Mouse (Mus musculus): ENCODE data around the gene Pih1d1. TPM values are rescaled to one million over a fixed set of nuclear protein-coding genes. Genes with fewer than 3 reads are reported as not detected.
A peak's percentile ranks its signal among the peaks of the same experiment; 100 is the strongest.

Pih1d1 gene
- polyA plus RNA-seq, 1 experiment from 2014 or later = 80.3 TPM

DNA sequence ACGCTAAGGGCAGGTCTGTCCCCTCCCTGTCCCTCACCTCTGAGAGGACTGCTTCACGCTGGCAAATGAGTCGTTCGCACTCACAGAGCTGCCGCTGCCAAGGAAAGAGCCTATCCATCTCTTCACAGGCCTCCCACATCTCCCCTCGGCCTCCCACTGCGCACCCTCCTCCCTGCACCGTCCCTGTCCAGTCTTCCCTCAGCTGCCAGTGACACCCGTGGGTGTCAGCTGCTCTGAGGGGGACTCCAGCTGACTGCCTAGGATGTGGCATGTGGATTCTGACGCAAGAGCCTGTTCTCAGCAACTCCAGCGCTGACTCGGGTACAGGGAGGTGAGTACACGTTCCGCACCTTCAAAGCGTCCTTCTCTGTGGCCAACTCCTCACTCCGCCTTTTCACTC, 35.5 kb downstream of the Pih1d1 start:
- no peak overlapping the region for H3K9ac ChIP-seq
- no peaks in the 10 kb centered on the region for H3K9me3 ChIP-seq
- peaks cover 44% of the 10 kb centered on the region for H3K27me3 ChIP-seq (replicated peaks)
- H3K4me2 ChIP-seq = no peak overlapping the region
- H3K4me1 ChIP-seq = 0 out of 2 replicates have a peak, but pooled peaks cover 7% of the 10 kb centered on the region
- ATAC-seq (ENCODE audit: insufficient read depth, low FRiP score, low read depth) = no peak
- no peak overlapping the region for H3K4me3 ChIP-seq (replicated peaks)
- H3K27ac ChIP-seq = no peak overlapping the region
- WGBS = 47% methylated on average over 16 of the region's 16 CpGs
- no peaks in the 10 kb centered on the region for H3K36me3 ChIP-seq

DNA sequence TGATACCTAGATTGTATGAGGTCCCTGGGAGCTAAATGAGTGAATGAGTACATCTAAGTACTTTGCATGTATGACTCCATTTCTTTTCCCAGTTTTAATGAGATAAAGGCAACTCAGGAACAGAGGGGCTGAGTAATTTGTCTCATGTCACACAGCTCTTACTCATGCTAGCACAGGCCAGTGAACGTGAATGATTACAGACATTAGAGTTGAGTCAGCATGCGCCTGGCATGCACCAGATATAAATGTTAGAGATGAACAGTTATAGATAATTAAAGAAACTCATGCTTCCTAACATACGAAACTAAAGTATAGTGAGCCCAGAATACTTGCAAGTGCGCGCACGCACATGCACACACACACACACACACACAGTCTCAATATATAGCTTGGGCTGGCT, 36.1 kb downstream of the Pih1d1 start:
- H3K36me3 ChIP-seq = no peaks in the 10 kb centered on the region
- no peak for ATAC-seq (ENCODE audit: insufficient read depth, low FRiP score, low read depth)
- 0 out of 2 replicates have a peak, but pooled peaks cover 7% of the 10 kb centered on the region for H3K4me1 ChIP-seq
- H3K27me3 ChIP-seq (replicated peaks) = peaks cover 38% of the 10 kb centered on the region
- H3K4me2 ChIP-seq = no peak overlapping the region
- no peak overlapping the region for H3K27ac ChIP-seq
- no peaks in the 10 kb centered on the region for H3K9me3 ChIP-seq
- no peak overlapping the region for H3K4me3 ChIP-seq (replicated peaks)
- no peak overlapping the region for H3K9ac ChIP-seq
- 88% methylated on average over 6 of the region's 6 CpGs for WGBS

DNA sequence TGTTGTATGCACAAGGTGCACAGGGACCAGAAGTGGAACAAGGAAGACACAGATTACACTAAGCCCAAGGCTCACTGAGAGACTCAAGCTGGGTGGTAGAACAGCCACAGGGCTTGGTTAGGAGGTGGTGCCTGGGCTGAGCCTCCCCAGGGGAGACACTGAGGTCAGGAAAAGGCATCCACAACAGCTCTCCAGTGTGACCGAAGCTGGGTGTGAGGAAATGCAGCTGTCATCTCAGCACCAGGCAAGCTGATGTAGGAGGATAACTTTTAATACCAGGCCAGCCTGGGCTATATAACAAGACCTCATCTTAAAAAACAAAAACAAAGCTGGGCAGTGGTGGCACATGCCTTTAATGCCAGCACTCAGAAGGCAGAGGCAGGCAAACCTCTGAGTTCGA, 37.1 kb downstream of the Pih1d1 start:
- no peak overlapping the region for H3K27ac ChIP-seq
- H3K4me2 ChIP-seq = no peak overlapping the region
- H3K36me3 ChIP-seq = no peaks in the 10 kb centered on the region
- no peak for ATAC-seq (ENCODE audit: insufficient read depth, low FRiP score, low read depth)
- H3K9ac ChIP-seq = no peak overlapping the region
- H3K4me3 ChIP-seq (replicated peaks) = no peak overlapping the region
- 55% methylated on average over 2 of the region's 2 CpGs for WGBS
- peaks cover 29% of the 10 kb centered on the region for H3K27me3 ChIP-seq (replicated peaks)
- 0 out of 2 replicates have a peak, but pooled peaks cover 7% of the 10 kb centered on the region for H3K4me1 ChIP-seq
- H3K9me3 ChIP-seq = no peaks in the 10 kb centered on the region

DNA sequence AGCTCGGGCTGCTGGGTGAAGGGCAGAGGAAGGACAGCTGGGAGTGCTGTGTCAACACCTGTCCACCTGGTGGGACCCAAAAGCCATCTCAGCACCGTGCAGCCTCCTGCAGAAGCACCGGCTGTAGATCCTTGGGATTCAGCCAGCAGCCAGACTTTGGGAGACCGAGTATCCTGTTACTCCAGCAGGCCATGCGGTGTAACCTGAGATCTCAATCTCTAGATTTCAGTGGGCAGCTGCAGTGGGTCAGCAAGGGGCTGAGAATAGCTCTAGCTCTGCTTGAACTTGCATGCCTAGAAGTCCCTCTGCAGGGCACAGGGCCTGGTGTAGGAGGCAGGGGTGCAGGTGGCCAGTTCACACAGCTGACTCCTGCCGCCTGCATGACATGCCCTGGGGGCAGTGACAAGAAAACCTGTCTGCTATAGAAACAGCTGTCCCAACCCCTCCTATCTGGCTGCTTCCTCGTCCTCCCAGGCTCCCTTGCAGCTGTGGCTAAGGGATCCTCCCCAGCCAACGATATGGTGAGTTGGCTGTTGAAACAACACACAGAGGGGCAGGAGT, 37.8 kb downstream of the Pih1d1 start:
- 7% methylated on average over 8 of the region's 8 CpGs for WGBS
- H3K9ac ChIP-seq = no peak overlapping the region
- no peaks in the 10 kb centered on the region for H3K9me3 ChIP-seq
- H3K36me3 ChIP-seq = no peaks in the 10 kb centered on the region
- H3K4me1 ChIP-seq = 0 out of 2 replicates have a peak, but pooled peaks cover 7% of the 10 kb centered on the region
- peaks cover 23% of the 10 kb centered on the region for H3K27me3 ChIP-seq (replicated peaks)
- peak; percentile 16; the same call in 1 of the 2 replicates for ATAC-seq (ENCODE audit: insufficient read depth, low FRiP score, low read depth)
- H3K27ac ChIP-seq = 0 out of 2 replicates have a peak overlapping the region, but pooled peaks have one; percentile 21
- H3K4me3 ChIP-seq (replicated peaks) = no peak overlapping the region
- H3K4me2 ChIP-seq = no peak overlapping the region

DNA sequence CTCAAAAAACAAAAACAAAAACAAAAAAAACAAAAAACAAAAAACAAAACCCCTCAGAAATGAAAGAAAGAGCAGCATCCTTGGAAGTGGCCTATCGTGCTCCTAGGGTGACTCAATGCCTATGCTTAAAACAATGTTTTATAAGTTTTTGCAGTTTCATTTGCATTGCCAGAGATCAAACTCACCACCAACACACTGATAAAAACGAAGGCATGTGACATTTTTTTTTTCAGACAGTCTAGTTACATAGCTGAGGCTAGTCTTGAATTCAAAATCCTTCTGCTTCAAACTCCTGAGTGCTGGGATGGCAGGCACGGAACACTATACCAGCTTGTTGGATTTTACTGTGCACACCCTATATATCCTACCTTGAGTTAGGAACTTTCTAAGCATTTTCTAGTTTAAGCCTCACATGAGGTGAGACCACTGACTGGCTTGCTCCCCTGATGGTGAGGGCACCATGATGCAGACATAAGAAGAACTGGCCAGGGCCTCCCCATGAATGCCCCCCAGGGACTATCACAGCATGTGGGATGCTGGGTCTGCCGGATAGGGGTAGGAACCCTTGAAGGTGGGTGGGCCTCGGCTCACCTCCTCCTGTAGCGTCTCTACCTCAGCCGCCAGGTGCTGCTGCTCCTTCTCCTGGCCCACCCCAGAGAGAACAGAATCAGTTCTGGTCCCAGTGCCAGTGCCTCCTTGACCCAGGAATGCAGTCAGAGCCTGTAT, 38.6 kb downstream of the Pih1d1 start:
- no peak for ATAC-seq (ENCODE audit: insufficient read depth, low FRiP score, low read depth)
- Histone ChIP-seq H3K9me3 (no peaks in the 10 kb centered on the region), H3K4me1 (0 out of 2 replicates have a peak, but pooled peaks cover 7% of the 10 kb centered on the region), H3K27me3 (replicated peaks) (peaks cover 23% of the 10 kb centered on the region), H3K4me3 (replicated peaks) (no peak overlapping the region), H3K27ac (no peak overlapping the region), H3K9ac (no peak overlapping the region), H3K36me3 (no peaks in the 10 kb centered on the region), H3K4me2 (no peak overlapping the region)
- 85% methylated on average over 7 of the region's 7 CpGs for WGBS

DNA sequence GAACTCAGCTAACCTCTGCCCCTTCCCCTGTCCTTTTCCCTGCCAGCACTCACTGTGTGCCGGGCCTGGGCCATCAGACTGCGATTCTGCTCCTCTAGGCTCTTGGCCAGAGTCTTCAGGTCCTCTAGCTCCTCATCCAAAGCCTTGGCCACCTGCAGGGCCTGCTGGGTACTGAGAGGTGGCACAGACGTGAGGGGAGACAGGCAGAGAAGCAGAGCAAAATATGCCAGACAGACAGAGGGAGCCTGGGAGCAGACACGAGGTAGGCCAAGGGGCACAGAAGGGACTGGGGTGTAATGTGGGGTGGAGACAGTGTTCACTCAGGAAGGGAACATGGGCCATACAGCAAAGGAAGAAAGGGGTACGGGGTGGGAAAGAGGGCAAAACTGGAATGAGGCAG, 39.3 kb downstream of the Pih1d1 start:
- WGBS = 74% methylated on average over 5 of the region's 5 CpGs
- Histone ChIP-seq H3K4me2 (no peak overlapping the region), H3K36me3 (no peaks in the 10 kb centered on the region), H3K27ac (no peak overlapping the region), H3K9me3 (no peaks in the 10 kb centered on the region), H3K9ac (no peak overlapping the region), H3K4me1 (0 out of 2 replicates have a peak, but pooled peaks cover 7% of the 10 kb centered on the region), H3K4me3 (replicated peaks) (no peak overlapping the region), H3K27me3 (replicated peaks) (peaks cover 21% of the 10 kb centered on the region)
- no peak for ATAC-seq (ENCODE audit: insufficient read depth, low FRiP score, low read depth)

DNA sequence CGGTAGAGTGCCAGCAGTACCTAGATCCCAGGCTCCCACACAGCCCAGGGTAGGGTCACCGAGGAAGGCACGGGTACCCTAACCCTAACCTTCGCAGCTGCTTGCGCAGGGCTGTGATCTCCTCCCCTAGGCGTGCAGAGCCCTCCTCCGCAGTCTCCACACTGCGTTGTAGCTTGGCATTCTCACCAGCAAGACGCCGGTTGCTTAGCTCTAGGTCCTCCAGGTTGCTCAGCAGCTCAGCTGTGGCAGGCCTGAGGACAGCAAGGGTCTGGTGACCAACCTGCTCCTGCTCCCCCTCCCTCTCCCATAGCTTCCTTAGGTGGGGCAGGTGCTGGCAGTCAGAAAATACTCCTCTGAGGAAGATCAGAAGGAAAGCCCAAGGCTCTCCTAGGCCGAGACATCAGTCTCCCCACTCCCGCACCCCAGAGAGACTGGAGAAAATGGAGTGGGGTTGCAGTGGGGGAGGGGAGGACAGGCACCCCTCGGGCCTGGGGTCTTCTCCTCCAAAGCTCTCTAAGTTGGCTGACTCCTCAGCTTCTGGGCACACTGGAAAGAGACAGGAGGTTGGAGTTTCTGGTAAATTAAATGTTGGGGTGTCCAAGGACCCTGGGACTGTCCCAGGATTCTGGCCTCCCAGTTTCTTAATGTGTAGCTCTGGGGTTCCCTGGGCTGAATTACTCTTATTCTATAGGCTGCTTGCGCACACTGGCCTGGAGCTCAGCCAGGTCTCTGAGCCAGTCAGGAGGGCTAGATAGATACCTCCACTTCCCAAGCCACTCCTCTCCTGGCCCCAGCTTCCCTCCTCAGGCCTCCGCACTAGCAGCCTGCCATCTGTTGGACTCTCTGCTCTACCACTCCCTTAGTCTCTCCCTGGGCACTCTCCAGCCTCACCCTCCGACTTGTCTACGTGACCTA, 40.0 kb downstream of the Pih1d1 start:
- H3K9me3 ChIP-seq = no peaks in the 10 kb centered on the region
- no peaks in the 10 kb centered on the region for H3K36me3 ChIP-seq
- H3K4me1 ChIP-seq = 0 out of 2 replicates have a peak, but pooled peaks cover 7% of the 10 kb centered on the region
- H3K4me3 ChIP-seq (replicated peaks) = no peak overlapping the region
- peaks cover 17% of the 10 kb centered on the region for H3K27me3 ChIP-seq (replicated peaks)
- no peak overlapping the region for H3K9ac ChIP-seq
- WGBS = 76% methylated on average over 17 of the region's 17 CpGs
- H3K4me2 ChIP-seq = no peak overlapping the region
- no peak for ATAC-seq (ENCODE audit: insufficient read depth, low FRiP score, low read depth)
- H3K27ac ChIP-seq = no peak overlapping the region

DNA sequence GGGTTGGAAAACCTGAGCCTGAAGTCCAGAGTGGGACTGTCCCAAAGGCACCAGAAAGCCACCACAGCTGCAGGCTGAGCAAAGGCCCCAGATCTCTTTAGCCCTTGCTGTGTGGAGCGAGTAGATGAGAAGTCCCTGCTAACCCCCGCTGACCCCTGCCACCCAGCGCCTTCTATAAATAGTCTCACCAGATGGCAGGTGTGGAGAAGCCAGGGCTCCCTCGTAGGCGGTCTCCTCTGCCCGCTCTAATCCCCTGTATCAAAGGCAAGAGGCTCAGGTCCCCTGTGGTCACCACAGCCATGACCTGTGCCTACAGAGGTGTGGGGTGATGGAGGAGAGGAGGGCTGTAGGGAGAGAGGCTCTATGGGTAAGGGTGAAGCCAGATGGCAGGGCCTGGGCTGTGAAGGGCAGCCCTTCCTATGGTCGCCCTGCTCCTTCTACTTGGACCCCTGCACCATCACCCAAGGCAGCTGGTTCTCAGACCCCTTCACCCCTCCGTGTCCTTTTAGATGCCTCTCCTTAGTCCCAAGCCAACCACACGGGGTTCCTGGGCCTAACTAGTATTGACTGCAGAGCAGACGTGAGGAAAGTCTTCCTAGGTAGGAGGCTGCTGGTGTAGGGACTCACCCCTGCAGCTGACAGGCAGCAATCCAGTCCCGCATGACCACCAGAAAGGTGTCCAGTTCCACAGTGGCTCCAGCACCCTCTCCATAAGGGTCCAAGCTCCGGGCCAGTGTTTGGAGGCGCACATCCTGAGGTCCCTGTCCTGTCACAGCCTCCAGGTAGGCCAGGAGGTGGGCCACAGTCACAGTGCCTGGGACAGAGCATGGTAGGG, 41.5 kb downstream of the Pih1d1 start:
- H3K27ac ChIP-seq = no peak overlapping the region
- H3K36me3 ChIP-seq = no peaks in the 10 kb centered on the region
- H3K4me3 ChIP-seq (replicated peaks) = no peak overlapping the region
- no peaks in the 10 kb centered on the region for H3K9me3 ChIP-seq
- H3K4me2 ChIP-seq = no peak overlapping the region
- 58% methylated on average over 13 of the region's 13 CpGs for WGBS
- 0 out of 2 replicates have a peak, but pooled peaks cover 7% of the 10 kb centered on the region for H3K4me1 ChIP-seq
- H3K27me3 ChIP-seq (replicated peaks) = peaks cover 7% of the 10 kb centered on the region; the same call in 1 of the 2 replicates
- no peak overlapping the region for H3K9ac ChIP-seq
- no peak for ATAC-seq (ENCODE audit: insufficient read depth, low FRiP score, low read depth)

DNA sequence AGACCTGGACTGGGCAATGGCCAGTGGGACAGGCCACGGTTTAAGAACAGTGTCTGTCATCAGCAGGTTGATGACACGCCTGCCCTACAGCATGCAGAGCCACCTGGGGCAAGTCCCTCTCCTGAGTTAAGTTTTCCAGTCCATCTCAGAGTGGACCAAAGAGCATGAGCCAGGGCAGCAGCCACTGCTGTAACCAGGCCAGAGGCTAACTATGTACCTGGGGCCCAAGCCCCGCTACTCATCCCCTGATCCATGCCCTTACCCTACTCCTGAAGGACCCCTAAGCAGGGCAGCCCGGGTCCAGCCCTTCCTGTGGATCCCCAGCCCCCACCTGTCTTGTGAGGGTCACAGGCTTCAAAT, 42.1 kb downstream of the Pih1d1 start:
- WGBS = 87% methylated on average over 4 of the region's 4 CpGs

DNA sequence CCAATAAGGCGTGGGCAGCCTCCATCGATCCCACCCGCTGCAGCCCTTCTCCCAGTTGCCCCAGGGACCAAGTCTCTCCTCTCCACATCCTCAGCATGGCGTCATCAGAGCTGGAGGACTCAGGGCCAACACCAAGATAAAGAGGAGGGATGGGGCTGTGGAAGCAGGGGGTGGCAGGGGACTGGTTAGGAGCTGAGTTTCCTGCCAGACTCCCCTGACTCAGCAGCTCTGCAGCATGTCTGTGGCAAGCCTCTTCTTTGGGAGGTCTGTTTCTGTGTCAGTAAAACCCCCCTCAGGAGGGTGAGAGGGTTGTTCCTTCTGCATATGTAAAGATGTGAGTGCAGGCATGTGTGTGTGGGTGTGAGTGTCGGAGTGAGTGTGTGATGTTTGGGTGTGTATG, 42.9 kb downstream of the Pih1d1 start:
- H3K4me1 ChIP-seq = 0 out of 2 replicates have a peak, but pooled peaks cover 2% of the 10 kb centered on the region
- H3K27ac ChIP-seq = no peak overlapping the region
- H3K4me2 ChIP-seq = no peak overlapping the region
- H3K9me3 ChIP-seq = no peaks in the 10 kb centered on the region
- no peak overlapping the region for H3K9ac ChIP-seq
- WGBS = 75% methylated on average over 5 of the region's 5 CpGs
- no peaks in the 10 kb centered on the region for H3K36me3 ChIP-seq
- no peak overlapping the region for H3K4me3 ChIP-seq (replicated peaks)
- 0 out of 2 replicates have a peak, but pooled peaks cover 4% of the 10 kb centered on the region for H3K27me3 ChIP-seq (replicated peaks)
- ATAC-seq (ENCODE audit: insufficient read depth, low FRiP score, low read depth) = no peak

More for the DNA sequence above, 42.1 kb downstream of the Pih1d1 start:
- Histone ChIP-seq H3K27ac (no peak overlapping the region), H3K9me3 (no peaks in the 10 kb centered on the region), H3K4me3 (replicated peaks) (no peak overlapping the region), H3K9ac (no peak overlapping the region), H3K4me1 (0 out of 2 replicates have a peak, but pooled peaks cover 7% of the 10 kb centered on the region), H3K4me2 (no peak overlapping the region), H3K27me3 (replicated peaks) (0 out of 2 replicates have a peak, but pooled peaks cover 4% of the 10 kb centered on the region), H3K36me3 (no peaks in the 10 kb centered on the region)
- no peak for ATAC-seq (ENCODE audit: insufficient read depth, low FRiP score, low read depth)

DNA sequence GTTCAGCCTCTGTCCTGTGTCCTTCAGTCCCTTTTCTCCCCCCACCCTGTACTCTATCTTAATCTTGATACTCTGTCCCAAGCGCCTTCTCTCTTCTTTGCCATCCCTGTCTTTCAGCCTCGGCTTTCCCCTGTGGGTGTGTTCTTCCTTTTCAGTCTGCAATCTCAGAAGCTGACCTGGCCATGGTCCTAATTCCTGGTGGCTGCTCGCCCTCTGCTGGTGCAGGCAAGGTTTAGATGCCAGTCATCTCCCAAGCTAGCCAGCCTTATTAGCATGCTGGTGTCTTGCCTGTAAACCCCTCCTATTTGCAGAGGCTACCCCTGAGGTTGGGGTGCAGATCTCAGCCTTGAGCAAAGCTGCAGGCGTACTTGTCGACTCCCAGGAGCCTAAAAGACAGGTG, 44.3 kb downstream of the Pih1d1 start:
- H3K27me3 ChIP-seq (replicated peaks) = no peaks in the 10 kb centered on the region
- H3K4me1 ChIP-seq = no peaks in the 10 kb centered on the region
- no peak overlapping the region for H3K9ac ChIP-seq
- H3K4me2 ChIP-seq = no peak overlapping the region
- H3K27ac ChIP-seq = no peak overlapping the region
- no peaks in the 10 kb centered on the region for H3K36me3 ChIP-seq
- H3K9me3 ChIP-seq = no peaks in the 10 kb centered on the region
- no peak for ATAC-seq (ENCODE audit: insufficient read depth, low FRiP score, low read depth)
- H3K4me3 ChIP-seq (replicated peaks) = no peak overlapping the region
- WGBS = 16% methylated on average over 5 of the region's 5 CpGs

Measured in stomach, embryonic 15.5 days (tissue).